ENCODE assay signal across 16 mouse cellular contexts in genomic region chr2:80560773-80561172, GRCm38 (mm10).
"Had no signal": no experiment of that assay in that cellular context is flagged by ENCODE, and none has a peak within 500 bp of the region (broad histone marks: within the 10 kb centered on the region; RNA-seq: fewer than 3 reads in every experiment).

No protein-coding gene starts in this region.

- H3K9ac ChIP-seq: neural tube, embryonic 13.5 days; neural tube, embryonic 15.5 days; stomach, embryonic 15.5 days had no signal

- H3K4me2 ChIP-seq: neural tube, embryonic 13.5 days; neural tube, embryonic 15.5 days; stomach, embryonic 15.5 days had no signal

- H3K36me3 ChIP-seq: neural tube, embryonic 15.5 days had no signal

- H3K9me3 ChIP-seq: neural tube, embryonic 13.5 days; neural tube, embryonic 15.5 days; stomach, embryonic 15.5 days had no signal

- DNase-seq: retina, postnatal 1 day; right cerebral cortex, adult 18-20 months; right cerebral cortex, postnatal 14 days; right cerebral cortex, postnatal 25 days; right cerebral cortex, postnatal 4 days; spleen, adult 18-20 months; thymus, adult 18-20 months; thymus, adult 2 months; thymus, postnatal 14 days; thymus, postnatal 25 days; thymus, postnatal 36 days; thymus, postnatal 4 days had no signal

- H3K4me1 ChIP-seq: neural tube, embryonic 13.5 days; stomach, embryonic 15.5 days had no signal

- H3K4me3 ChIP-seq: neural tube, embryonic 13.5 days; neural tube, embryonic 15.5 days; stomach, embryonic 15.5 days had no signal

- H3K27me3 ChIP-seq: neural tube, embryonic 13.5 days; neural tube, embryonic 15.5 days; stomach, embryonic 15.5 days had no signal

- H3K27ac ChIP-seq: neural tube, embryonic 13.5 days; neural tube, embryonic 15.5 days; stomach, embryonic 15.5 days; stomach, postnatal 0 days had no signal
